Mouse (Mus musculus): ENCODE data around the gene Elavl3.

- TF ChIP-seq CTCF (conservative IDR thresholded peaks at IDR 0.05; ENCODE audit: insufficient read depth, insufficient read length, low read depth, low read length) (no peak), POLR2A (IDR thresholded peaks at IDR 0.05; ENCODE audit: low read depth, low read length) (no peak)
Measured at GRCm38 (mm10) chr9:22024592-22024991, 27.2 kb downstream of the Elavl3 start.

All from kidney, adult 2 months (tissue).